Mouse (Mus musculus) MN1 (cell line): ENCODE results near the gene Nhlrc4.

ENCODE experiments used
- DNase-seq: peaks from one replicate; pipeline ENCODE4 v3.0.0-alpha.2; 2016; ENCODE audit warnings: low spot score

The Nhlrc4 gene

GRCm38 (mm10) chr17:25958771-25959494, 14.2 kb upstream of the Nhlrc4 start:
- DNase-seq = no peak

- no peak for DNase-seq
These were observed 12.9 kb upstream of the Nhlrc4 start for GRCm38 (mm10) chr17:25957586-25958051.

- no peak for DNase-seq
These were observed 11.9 kb upstream of the Nhlrc4 start for GRCm38 (mm10) chr17:25956631-25957030.

- no peak for DNase-seq
These were observed 11.4 kb upstream of the Nhlrc4 start for GRCm38 (mm10) chr17:25956201-25956600.

GRCm38 (mm10) chr17:25955736-25956135, 11.0 kb upstream of the Nhlrc4 start:
- DNase-seq = no peak

- DNase-seq = no peak
These were observed 9.9 kb upstream of the Nhlrc4 start for GRCm38 (mm10) chr17:25954671-25955070.

- no peak for DNase-seq
These were observed 8.4 kb upstream of the Nhlrc4 start for GRCm38 (mm10) chr17:25953161-25953560.

GRCm38 (mm10) chr17:25951803-25952623, 7.3 kb upstream of the Nhlrc4 start, which contains the start of gene A930017K11Rik:
A930017K11Rik (minus strand) TSS chr17:25952565.
- DNase-seq = peak; percentile 32

- peak; percentile 17 for DNase-seq
These were observed 6.6 kb upstream of the Nhlrc4 start for GRCm38 (mm10) chr17:25951225-25951802.

- no peak for DNase-seq
These were observed 5.9 kb upstream of the Nhlrc4 start for GRCm38 (mm10) chr17:25950706-25951105.

- DNase-seq = no peak
These were observed 5.2 kb upstream of the Nhlrc4 start for GRCm38 (mm10) chr17:25949981-25950380.

GRCm38 (mm10) chr17:25948051-25948450, 3.3 kb upstream of the Nhlrc4 start:
- DNase-seq = no peak

- DNase-seq = no peak
These were observed 2.8 kb upstream of the Nhlrc4 start for GRCm38 (mm10) chr17:25947576-25947975.

GRCm38 (mm10) chr17:25946891-25947290, 2.1 kb upstream of the Nhlrc4 start:
- no peak for DNase-seq

- no peak for DNase-seq
These were observed 1.6 kb upstream of the Nhlrc4 start for GRCm38 (mm10) chr17:25946349-25946748.

GRCm38 (mm10) chr17:25945517-25946155, 875 bp upstream of the Nhlrc4 start:
- no peak for DNase-seq

GRCm38 (mm10) chr17:25943769-25944168, 992 bp downstream of the Nhlrc4 start:
- no peak for DNase-seq

GRCm38 (mm10) chr17:25943221-25943620, 1.5 kb downstream of the Nhlrc4 start:
- DNase-seq = no peak

- DNase-seq = no peak
These were observed 2.1 kb downstream of the Nhlrc4 start for GRCm38 (mm10) chr17:25942597-25943151.

- DNase-seq = peak; percentile 77
These were observed 3.1 kb downstream of the Nhlrc4 start for GRCm38 (mm10) chr17:25941511-25942241.

- DNase-seq = no peak
These were observed 10.2 kb downstream of the Nhlrc4 start for GRCm38 (mm10) chr17:25934526-25934925.
